Mouse (Mus musculus): ENCODE measurements around the gene Tbpl1.

Tbpl1 gene

DNA sequence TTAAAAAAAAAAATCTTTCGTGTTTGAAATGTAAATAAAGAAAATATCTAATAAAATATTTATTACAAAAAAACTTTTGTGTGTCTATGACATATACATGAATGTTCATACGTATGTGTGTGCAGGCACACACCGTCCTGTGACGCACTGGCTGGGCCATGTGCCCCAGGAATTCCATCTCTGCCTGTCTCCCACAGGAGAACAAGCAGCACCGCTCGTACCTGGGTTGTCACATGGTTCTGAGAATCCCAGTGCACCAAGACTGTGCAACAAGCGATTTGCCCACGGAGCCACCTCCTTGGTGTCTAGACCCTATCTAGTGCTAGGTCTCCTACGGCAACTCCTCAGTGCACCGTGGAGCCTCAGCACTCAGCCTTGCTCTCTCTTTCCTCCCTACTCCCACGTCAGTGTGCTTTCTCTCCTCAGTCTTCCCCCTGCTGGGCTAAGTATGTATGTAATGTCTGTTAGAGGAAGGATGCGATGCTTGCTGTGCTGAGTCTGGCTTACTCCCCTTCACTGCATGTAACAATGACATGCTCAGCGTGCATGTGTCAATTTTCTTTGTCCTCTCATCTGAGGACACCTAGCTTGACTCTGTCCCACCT lies 21.5 kb downstream of the Tbpl1 start:
- no peak for DNase-seq (ENCODE audit: low spot score in 2 of 2)

GRCm38 (mm10) chr10:22708190-22708843 lies 23.4 kb downstream of the Tbpl1 start:
- DNase-seq (ENCODE audit: low spot score in 2 of 2): no peak

DNA sequence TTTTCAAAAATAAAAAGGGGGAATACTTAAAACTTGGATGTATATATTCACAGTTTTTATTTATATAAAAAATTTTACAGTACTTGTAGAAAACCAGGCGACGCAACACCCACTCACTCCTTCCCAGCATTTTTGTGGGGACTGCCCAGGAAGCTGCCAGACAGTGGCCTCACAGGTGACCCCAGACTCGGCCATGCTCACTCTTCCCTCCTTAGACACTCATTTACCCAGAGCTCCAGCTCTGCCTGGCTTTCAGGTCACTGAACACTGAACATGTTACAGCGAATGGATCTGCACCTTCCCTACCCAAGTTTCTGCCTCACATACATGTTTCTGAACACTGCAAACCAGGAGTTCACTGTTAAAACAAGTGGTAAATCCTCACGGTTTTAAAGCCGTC lies 27.9 kb downstream of the Tbpl1 start:
- no peak for DNase-seq (ENCODE audit: low spot score in 2 of 2)

GRCm38 (mm10) chr10:22701485-22702315 lies 30.0 kb downstream of the Tbpl1 start:
- DNase-seq (ENCODE audit: low spot score in 2 of 2): no peak

- DNase-seq (ENCODE audit: low spot score in 2 of 2): no peak
Measured at GRCm38 (mm10) chr10:22700773-22701172, 31.0 kb downstream of the Tbpl1 start.

- no peak for DNase-seq (ENCODE audit: low spot score in 2 of 2)
Measured at GRCm38 (mm10) chr10:22699487-22700335, 32.0 kb downstream of the Tbpl1 start.

DNA sequence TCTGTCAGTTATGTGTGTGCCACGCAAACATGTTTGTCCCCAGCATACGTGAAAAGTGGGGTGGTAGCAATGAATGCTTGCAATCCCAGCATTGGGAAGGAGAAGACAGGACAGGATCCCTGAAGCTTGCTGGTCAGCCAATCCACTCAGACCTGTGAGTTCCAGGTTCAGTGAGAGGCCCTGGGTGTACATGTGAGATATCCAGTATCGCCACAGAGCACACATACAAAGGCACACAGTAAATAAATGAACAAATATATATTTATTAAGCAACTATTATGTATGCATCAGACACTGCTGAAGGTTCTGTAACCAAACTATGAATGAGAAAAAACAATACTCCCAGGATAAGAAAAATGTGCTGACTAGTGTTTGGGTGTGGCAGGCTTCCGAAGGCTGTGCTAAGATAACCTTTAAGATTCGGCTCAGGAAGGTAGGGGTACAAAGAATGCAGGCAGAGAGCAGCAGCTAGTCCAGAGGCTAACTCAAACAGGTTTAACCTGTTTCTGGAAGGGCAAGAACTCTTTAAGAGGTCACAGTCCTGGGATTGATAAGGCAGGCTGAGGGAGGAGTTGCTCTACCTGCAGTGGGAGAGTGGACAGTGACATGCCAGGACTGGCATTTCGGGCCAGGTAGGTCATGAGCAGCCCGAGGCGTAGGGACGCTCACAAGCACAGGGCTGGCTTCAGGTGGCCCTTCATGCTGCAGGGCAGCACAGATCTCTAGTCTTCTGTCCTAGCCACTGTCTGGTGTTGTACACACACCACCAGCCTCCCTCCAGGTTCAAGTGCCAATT lies 33.4 kb downstream of the Tbpl1 start:
- no peak for DNase-seq (ENCODE audit: low spot score in 2 of 2)

DNA sequence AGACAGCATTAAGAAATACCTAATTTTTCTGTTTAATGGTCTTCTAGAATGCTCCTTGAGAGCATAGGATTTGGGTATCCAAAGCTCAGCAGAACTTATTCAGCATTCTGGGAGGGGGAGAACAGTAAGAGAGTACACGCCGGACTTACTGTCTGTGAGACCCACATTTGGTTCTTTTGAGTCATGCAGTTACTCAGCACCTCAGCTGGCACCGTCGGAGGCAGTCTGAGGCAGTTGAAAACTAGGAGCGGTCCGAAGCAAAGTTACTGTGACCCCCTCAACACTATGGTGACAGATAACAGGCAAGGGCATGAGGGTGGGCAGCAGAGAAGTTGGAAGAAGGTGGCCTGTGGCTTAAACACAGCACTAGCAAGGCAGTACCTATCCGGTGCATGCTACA lies 34.9 kb downstream of the Tbpl1 start:
- DNase-seq (ENCODE audit: low spot score in 2 of 2): no peak

GRCm38 (mm10) chr10:22696236-22696635 lies 35.5 kb downstream of the Tbpl1 start:
- no peak for DNase-seq (ENCODE audit: low spot score in 2 of 2)

- no peak for DNase-seq (ENCODE audit: low spot score in 2 of 2)
Measured at GRCm38 (mm10) chr10:22675848-22676630, 55.7 kb downstream of the Tbpl1 start.

- DNase-seq (ENCODE audit: low spot score in 2 of 2): no peak
Measured at GRCm38 (mm10) chr10:22674176-22674575, 57.6 kb downstream of the Tbpl1 start.

- no peak for DNase-seq (ENCODE audit: low spot score in 2 of 2)
Measured at GRCm38 (mm10) chr10:22668509-22668908, 63.2 kb downstream of the Tbpl1 start.

GRCm38 (mm10) chr10:22660286-22661000 lies 71.3 kb downstream of the Tbpl1 start:
- no peak for DNase-seq (ENCODE audit: low spot score in 2 of 2)

- DNase-seq (ENCODE audit: low spot score in 2 of 2): no peak
Measured at GRCm38 (mm10) chr10:22659386-22659725, 72.4 kb downstream of the Tbpl1 start.

GRCm38 (mm10) chr10:22658534-22659385 lies 73.0 kb downstream of the Tbpl1 start:
- no peak for DNase-seq (ENCODE audit: low spot score in 2 of 2)
